Mouse (Mus musculus) ES-Bruce4 (cell line): ENCODE data around the gene Aim2.

ENCODE experiments used
- CTCF ChIP-seq: IDR thresholded peaks from one replicate; pipeline ENCODE4 v1.8.1; 2011; ENCODE audit warnings: low read depth, low read length
- POLR2A ChIP-seq: IDR thresholded peaks from one replicate; pipeline ENCODE4 v1.8.1; 2011; ENCODE audit warnings: low read length; ENCODE audit not compliant: insufficient read depth

GRCm38 (mm10) chr1:173370456-173370855 lies 19.8 kb downstream of the Aim2 start:
- TF ChIP-seq POLR2A, result no peak
- no peak for TF ChIP-seq CTCF
